Mouse (Mus musculus) CD4-positive, CD25-positive, alpha-beta regulatory T cell, adult 2 months (primary cell): ENCODE results near the gene Lypd5.

Source experiments
- DNase-seq: peaks from one replicate; pipeline ENCODE4 v3.0.0-alpha.2; 2012; ENCODE audit warnings: low read depth, low spot score

The Lypd5 gene

GRCm38 (mm10) chr7:24359269-24359668 is 10.3 kb downstream of the Lypd5 start:
- DNase-seq, result peak; percentile 37

GRCm38 (mm10) chr7:24361001-24361400 is 12.0 kb downstream of the Lypd5 start:
- peak; percentile 63 for DNase-seq

GRCm38 (mm10) chr7:24363228-24363627 is 14.2 kb downstream of the Lypd5 start:
- DNase-seq, result peak; percentile 83

GRCm38 (mm10) chr7:24364827-24365226 is 15.8 kb downstream of the Lypd5 start:
- DNase-seq, result peak; percentile 94

GRCm38 (mm10) chr7:24365258-24366014 is 16.4 kb downstream of the Lypd5 start:
- DNase-seq, result no peak

GRCm38 (mm10) chr7:24366716-24367632 is 18.0 kb downstream of the Lypd5 start:
- peak; percentile 53 for DNase-seq

GRCm38 (mm10) chr7:24368226-24368625 is 19.2 kb downstream of the Lypd5 start:
- peak; percentile 74 for DNase-seq

- peak; percentile 59 for DNase-seq
Measured at GRCm38 (mm10) chr7:24368946-24369345, 19.9 kb downstream of the Lypd5 start.

- DNase-seq, result peak; percentile 93
Measured at GRCm38 (mm10) chr7:24369731-24370541, 20.9 kb downstream of the Lypd5 start, which contains the start of gene Kcnn4. Gene Kcnn4 (plus strand): TSS chr7:24370263.

GRCm38 (mm10) chr7:24371012-24371808 is 22.2 kb downstream of the Lypd5 start:
- peak; percentile 51 for DNase-seq

- peak; percentile 39 for DNase-seq
Measured at GRCm38 (mm10) chr7:24371809-24372145, 22.8 kb downstream of the Lypd5 start.

- DNase-seq, result peak; percentile 38
Measured at GRCm38 (mm10) chr7:24372300-24372699, 23.3 kb downstream of the Lypd5 start.

- no peak for DNase-seq
Measured at GRCm38 (mm10) chr7:24372786-24373185, 23.8 kb downstream of the Lypd5 start.

- peak; percentile 86 for DNase-seq
Measured at GRCm38 (mm10) chr7:24373538-24374379, 24.8 kb downstream of the Lypd5 start.

GRCm38 (mm10) chr7:24376456-24376855 is 27.5 kb downstream of the Lypd5 start:
- DNase-seq, result no peak

- peak; percentile 78 for DNase-seq
Measured at GRCm38 (mm10) chr7:24377091-24377865, 28.3 kb downstream of the Lypd5 start.

- DNase-seq, result peak; percentile 86
Measured at GRCm38 (mm10) chr7:24378049-24378701, 29.2 kb downstream of the Lypd5 start.

- peak; percentile 79 for DNase-seq
Measured at GRCm38 (mm10) chr7:24379934-24380333, 30.9 kb downstream of the Lypd5 start.

GRCm38 (mm10) chr7:24380370-24380769 is 31.4 kb downstream of the Lypd5 start:
- peak; percentile 66 for DNase-seq
